10 mouse cellular contexts compared by ENCODE assay signal in the genomic region with DNA sequence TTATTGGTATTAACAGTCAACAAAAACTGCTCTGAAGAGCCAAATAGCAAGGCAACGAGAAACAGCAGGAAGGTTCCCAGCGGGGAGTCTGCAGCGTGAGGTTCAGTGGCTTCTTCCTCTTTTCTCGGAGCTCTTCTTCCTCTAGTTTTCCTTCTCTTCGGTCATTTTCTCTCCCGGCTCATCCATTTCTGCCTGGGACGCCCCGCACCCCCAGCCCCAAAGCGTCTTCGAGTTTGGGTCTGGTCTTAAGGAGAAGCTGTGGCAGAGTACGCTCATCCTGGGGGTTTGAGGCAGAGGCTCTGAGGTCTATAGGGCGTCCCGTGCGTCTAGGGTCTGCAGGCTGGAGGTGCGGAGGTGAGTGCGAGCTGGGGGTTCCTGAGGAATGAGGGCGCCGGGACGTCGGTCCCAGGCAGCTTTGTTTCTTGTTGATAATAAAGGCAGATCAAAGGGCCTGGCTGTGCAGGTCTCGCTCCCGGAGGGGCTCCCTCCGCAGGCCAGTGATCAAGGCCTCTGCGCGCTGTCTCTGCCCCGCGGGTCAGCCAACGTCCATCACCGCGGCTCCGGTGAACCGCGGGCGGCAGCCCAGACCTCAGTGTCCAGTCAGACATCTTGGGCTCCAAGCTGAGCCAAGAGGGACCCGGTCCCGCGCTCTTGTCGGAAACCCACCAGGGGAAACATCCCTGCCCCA. TPM values are rescaled to one million over a fixed set of nuclear protein-coding genes. Genes with fewer than 3 reads are reported as not detected.
DNase-seq lines count a peak whose midpoint lies in the region; ATAC-seq and TF ChIP-seq lines count a peak whose summit lies in the region.
"Had no signal": no experiment of that assay in that cellular context is flagged by ENCODE, and none has a peak within 500 bp of the region (broad histone marks: within the 10 kb centered on the region; RNA-seq: fewer than 3 reads in every experiment).

No protein-coding gene starts in this region.

- H3K4me1 ChIP-seq in kidney, adult 2 months (ENCODE audit: control insufficient read depth, insufficient read depth, low read length), result peaks cover 2% of the 10 kb centered on the region
- peaks cover 0 to 5% of the 10 kb centered on the region in 2 experiments; a peak in 1 of 4 replicates for H3K4me1 ChIP-seq in ES-E14 (ENCODE audit: control insufficient read depth in 2 of 2, insufficient read depth in 2 of 2, low read length in 2 of 2, poor library complexity in 1 of 2)
- H3K4me1 ChIP-seq in forebrain, embryonic 15.5 days, result peaks cover 62% of the 10 kb centered on the region
- peaks cover 36% of the 10 kb centered on the region for H3K4me1 ChIP-seq in liver, postnatal 0 days (ENCODE audit: insufficient read depth)

- no peak for ATAC-seq in forebrain, embryonic 15.5 days (replicated peaks)
- ATAC-seq in liver, postnatal 0 days, result no peak

- H3K4me3 ChIP-seq in kidney, adult 2 months (ENCODE audit: insufficient read depth, low read depth, low read length), result no peak overlapping the region
- peak overlapping the region; percentile 6 to 51; a peak in 3 of 4 replicates for H3K4me3 ChIP-seq in ES-E14 (ENCODE audit: insufficient read depth in 1 of 2, low read depth in 1 of 2, low read length in 2 of 2, poor library complexity in 1 of 2, severe bottlenecking in 1 of 2)
- H3K4me3 ChIP-seq in forebrain, embryonic 15.5 days, result peak overlapping the region; percentile 35
- peak overlapping the region; percentile 20 for H3K4me3 ChIP-seq in liver, postnatal 0 days (ENCODE audit: low read depth, low read length)

- in situ Hi-C loops in ES-E14 (cut with MboI; ENCODE audit: low sequenced_read_pairs in 2 of 2, unreplicated experiment in 2 of 2), result loop anchor here in 1 of 2 experiments (10.0 to 25.0 kb wide), 3 partner anchors 1040 to 1742 kb away; a partner anchor contains a TSS

- H3K9ac ChIP-seq in ES-E14 (ENCODE audit: insufficient read depth, low read depth, low read length, poor library complexity, severe bottlenecking), result no peak overlapping the region
- peak overlapping the region; percentile 43 for H3K9ac ChIP-seq in forebrain, embryonic 15.5 days (replicated peaks)
- no peak overlapping the region for H3K9ac ChIP-seq in liver, postnatal 0 days (replicated peaks)

- H3K36me3 ChIP-seq in kidney, adult 2 months (ENCODE audit: control insufficient read depth, insufficient read depth, low read length), result no peaks in the 10 kb centered on the region
- H3K36me3 ChIP-seq in ES-E14 (ENCODE audit: control insufficient read depth, insufficient read depth, low read length, poor library complexity, severe bottlenecking), result no peaks in the 10 kb centered on the region
- H3K36me3 ChIP-seq in forebrain, embryonic 15.5 days, result no peaks in the 10 kb centered on the region
- H3K36me3 ChIP-seq in liver, postnatal 0 days (replicated peaks; ENCODE audit: insufficient read depth, low read length), result no peaks in the 10 kb centered on the region

- no peak for TF ChIP-seq POLR2A in kidney, adult 2 months (IDR thresholded peaks at IDR 0.05; ENCODE audit: low read depth, low read length)

- no peak for TF ChIP-seq CTCF in kidney, adult 2 months (conservative IDR thresholded peaks at IDR 0.05; ENCODE audit: insufficient read depth, insufficient read length, low read depth, low read length)
- no peak for TF ChIP-seq CTCF in liver, postnatal 0 days (IDR thresholded peaks at IDR 0.05; ENCODE audit: low read depth)

- DNase-seq in kidney, adult 2 months, result peak; percentile 11
- no peak for DNase-seq in kidney, adult 8-10 months
- DNase-seq in ES-E14 (ENCODE audit: low read depth, low spot score), result no peak
- no peak for DNase-seq in liver, postnatal 0 days
- no peak for DNase-seq in frontal cortex, postnatal 14 days (ENCODE audit: low spot score in 2 of 2)
- no peak for DNase-seq in right cerebral cortex, postnatal 4 days
- DNase-seq in spleen, adult 12 weeks (ENCODE audit: low spot score), result no peak

- no peak overlapping the region for H3K27ac ChIP-seq in kidney, adult 2 months (ENCODE audit: insufficient read depth, low read depth, low read length)
- no peak overlapping the region for H3K27ac ChIP-seq in ES-E14 (ENCODE audit: insufficient read depth, low read depth, low read length, poor library complexity, severe bottlenecking)
- H3K27ac ChIP-seq in forebrain, embryonic 15.5 days (replicated peaks), result peak overlapping the region; percentile 85
- H3K27ac ChIP-seq in liver, postnatal 0 days (ENCODE audit: low read depth), result no peak overlapping the region

- no peak for TF ChIP-seq EP300 in liver, postnatal 0 days (IDR thresholded peaks at IDR 0.05; ENCODE audit: low read depth)

- WGBS in kidney, adult 2 months, result 5% methylated on average over 38 of the region's 38 CpGs
- 1% methylated on average over 38 of the region's 38 CpGs for WGBS in forebrain, embryonic 15.5 days
- WGBS in liver, postnatal 0 days (ENCODE audit: insufficient replicate concordance), result 2% methylated on average over 38 of the region's 38 CpGs

- H3K4me2 ChIP-seq in forebrain, embryonic 15.5 days (replicated peaks), result peak overlapping the region; percentile 37
- H3K4me2 ChIP-seq in liver, postnatal 0 days (ENCODE audit: low read depth, low read length), result peak overlapping the region; percentile 9; the same call in 1 of the 2 replicates

- H3K27me3 ChIP-seq in kidney, adult 2 months (replicated peaks; ENCODE audit: control insufficient read depth, insufficient read depth, low read length), result peaks cover 27% of the 10 kb centered on the region
- H3K27me3 ChIP-seq in forebrain, embryonic 15.5 days, result peaks cover 29% of the 10 kb centered on the region; the same call in 1 of the 2 replicates
- peaks cover 95% of the 10 kb centered on the region for H3K27me3 ChIP-seq in liver, postnatal 0 days (ENCODE audit: insufficient read depth, low read length)

- no peaks in the 10 kb centered on the region for H3K9me3 ChIP-seq in ES-E14 (ENCODE audit: control insufficient read depth, insufficient read depth, low read depth, low read length)
- H3K9me3 ChIP-seq in forebrain, embryonic 15.5 days, result no peaks in the 10 kb centered on the region
- no peaks in the 10 kb centered on the region for H3K9me3 ChIP-seq in liver, postnatal 0 days (ENCODE audit: low read length)

TF ChIP-seq in ES-E14, 5 proteins besides CTCF, POLR2A, EP300 and RAD21:
- TF ChIP-seq CHD2 (IDR thresholded peaks at IDR 0.05; ENCODE audit: low read depth, low read length) (no peak), MAFK (IDR thresholded peaks at IDR 0.05; ENCODE audit: insufficient read depth, low read depth, low read length) (no peak), HCFC1 (IDR thresholded peaks at IDR 0.05; ENCODE audit: borderline replicate concordance, insufficient read depth, low read length) (no peak), ZNF384 (IDR thresholded peaks at IDR 0.05; ENCODE audit: low read depth, low read length) (no peak), ZC3H11A (IDR thresholded peaks at IDR 0.05; ENCODE audit: borderline replicate concordance, low read depth, low read length) (no peak)

RNA-seq across cellular contexts. Expression of a gene that starts 5.4 kb away (rescaled TPM):
- not detected in 2 replicates for polyA plus RNA-seq in kidney, adult 2 months (2012; rRNA removed)
- total RNA-seq in ES-E14 (2012; rRNA removed), result 0.74 and 0.80 TPM in 2 replicates
- 12.4 and 13.5 TPM in 2 replicates for polyA plus RNA-seq in forebrain, embryonic 15.5 days (2015; fragmentation: Nextera tagmentation; extraction: Ambion mirVana)
- not detected in 2 replicates for polyA plus RNA-seq in liver, postnatal 0 days (2015; fragmentation: Nextera tagmentation; extraction: Ambion mirVana)
- total RNA-seq: heart, postnatal 36 days had no signal
- polyA plus RNA-seq: stomach, embryonic 16.5 days had no signal

RNA-seq across cellular contexts. Expression of a gene that starts 35.2 kb away (rescaled TPM):
- polyA plus RNA-seq in kidney, adult 2 months (2012; rRNA removed), result 14.7 and 18.1 TPM in 2 replicates
- total RNA-seq in ES-E14 (2012; rRNA removed), result 5.9 and 10.6 TPM in 2 replicates
- 8.5 and 9.3 TPM in 2 replicates for polyA plus RNA-seq in forebrain, embryonic 15.5 days (2015; fragmentation: Nextera tagmentation; extraction: Ambion mirVana)
- polyA plus RNA-seq in liver, postnatal 0 days (2015; fragmentation: Nextera tagmentation; extraction: Ambion mirVana), result 20.5 and 21.9 TPM in 2 replicates

RNA-seq across cellular contexts. Expression of a gene that starts 35.3 kb away (rescaled TPM):
- polyA plus RNA-seq in kidney, adult 2 months (2012; rRNA removed), result 3.8 and 5.5 TPM in 2 replicates
- total RNA-seq in ES-E14 (2012; rRNA removed), result 6.6 and 7.4 TPM in 2 replicates
- polyA plus RNA-seq in forebrain, embryonic 15.5 days (2015; fragmentation: Nextera tagmentation; extraction: Ambion mirVana), result 28.5 and 30.5 TPM in 2 replicates
- 18.4 and 21.4 TPM in 2 replicates for polyA plus RNA-seq in liver, postnatal 0 days (2015; fragmentation: Nextera tagmentation; extraction: Ambion mirVana)

RNA-seq across cellular contexts. Expression of a gene that starts 58.4 kb away (rescaled TPM):
- 4.3 and 8.2 TPM in 2 replicates for polyA plus RNA-seq in kidney, adult 2 months (2012; rRNA removed)
- 61.5 and 90.5 TPM in 2 replicates for total RNA-seq in ES-E14 (2012; rRNA removed)
- 97.2 and 99.5 TPM in 2 replicates for polyA plus RNA-seq in forebrain, embryonic 15.5 days (2015; fragmentation: Nextera tagmentation; extraction: Ambion mirVana)
- 34.4 and 36.5 TPM in 2 replicates for polyA plus RNA-seq in liver, postnatal 0 days (2015; fragmentation: Nextera tagmentation; extraction: Ambion mirVana)

Comparison
In these comparisons a context has a peak if more than half of its experiments do, and no peak if none do; other contexts are left out.
1. RNA of a gene that starts 5.4 kb away (polyA plus RNA-seq): 12.4 to 13.5 TPM in forebrain, embryonic 15.5 days; not detected in kidney, adult 2 months and not detected in liver, postnatal 0 days; every median in the first group is over 10 times any median in the second.